Mouse (Mus musculus): ENCODE data around the gene Cct8. TPM values are rescaled to one million over a fixed set of nuclear protein-coding genes. Genes with fewer than 3 reads are reported as not detected.

Gene Cct8
- polyA plus RNA-seq, 2 experiments = 108 to 248 TPM

DNA sequence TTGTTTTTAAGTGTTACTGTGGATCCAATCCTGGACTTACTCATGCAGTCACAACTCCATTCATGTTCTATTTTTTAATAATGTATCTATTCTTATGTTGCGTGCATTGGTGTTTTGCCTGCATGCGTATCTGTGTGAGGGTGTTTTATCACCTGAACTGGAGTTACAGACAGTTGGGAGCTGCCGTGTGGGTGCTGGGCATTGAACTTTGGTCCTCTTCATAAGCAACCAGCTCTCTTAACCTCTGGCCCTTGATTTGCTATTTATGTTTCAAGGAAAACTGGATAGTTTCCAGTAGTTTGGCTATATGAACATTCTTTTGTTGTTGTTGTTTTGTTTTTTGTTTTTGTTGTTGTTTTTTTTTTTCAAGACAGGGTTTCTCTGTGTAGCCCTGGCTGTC is 50.1 kb downstream of the Cct8 start:
- H3K4me1 ChIP-seq (replicated peaks; ENCODE audit: control insufficient read depth in 2 of 2, insufficient read depth in 2 of 2, low read length in 1 of 2) = peaks cover 6 to 8% of the 10 kb centered on the region in 2 experiments; a peak in 3 of 4 replicates
- no peaks in the 10 kb centered on the region for H3K9me3 ChIP-seq (ENCODE audit: control insufficient read depth, low read length)

GRCm38 (mm10) chr16:87445110-87445509 is 50.6 kb downstream of the Cct8 start:
- peaks cover 6 to 8% of the 10 kb centered on the region in 2 experiments; a peak in 3 of 4 replicates for H3K4me1 ChIP-seq (replicated peaks; ENCODE audit: control insufficient read depth in 2 of 2, insufficient read depth in 2 of 2, low read length in 1 of 2)

More for the DNA sequence above, 50.1 kb downstream of the Cct8 start:
- no peak overlapping the region for H3K4me2 ChIP-seq (ENCODE audit: low read depth)
- no peak for DNase-seq (ENCODE audit: low read depth in 3 of 3, low spot score in 3 of 3)
- ATAC-seq (ENCODE audit: insufficient read depth) = no peak
- WGBS (ENCODE audit: insufficient replicate concordance) = 79% methylated on average over 3 of the region's 3 CpGs
- no peaks in the 10 kb centered on the region for H3K27me3 ChIP-seq (ENCODE audit: control insufficient read depth, insufficient read depth, low read length)
- no peak overlapping the region for H3K4me3 ChIP-seq (ENCODE audit: insufficient read depth in 1 of 2, low read depth in 2 of 2, low read length in 2 of 2)
- no peaks in the 10 kb centered on the region for H3K36me3 ChIP-seq (replicated peaks; ENCODE audit: control insufficient read depth, insufficient read depth, low read depth)
- H3K9ac ChIP-seq (replicated peaks) = no peak overlapping the region
- TF ChIP-seq EP300 (IDR thresholded peaks at IDR 0.05; ENCODE audit: low read depth) (no peak), CTCF (IDR thresholded peaks at IDR 0.05; ENCODE audit: low read depth) (no peak)
- no peak overlapping the region for H3K27ac ChIP-seq

DNA sequence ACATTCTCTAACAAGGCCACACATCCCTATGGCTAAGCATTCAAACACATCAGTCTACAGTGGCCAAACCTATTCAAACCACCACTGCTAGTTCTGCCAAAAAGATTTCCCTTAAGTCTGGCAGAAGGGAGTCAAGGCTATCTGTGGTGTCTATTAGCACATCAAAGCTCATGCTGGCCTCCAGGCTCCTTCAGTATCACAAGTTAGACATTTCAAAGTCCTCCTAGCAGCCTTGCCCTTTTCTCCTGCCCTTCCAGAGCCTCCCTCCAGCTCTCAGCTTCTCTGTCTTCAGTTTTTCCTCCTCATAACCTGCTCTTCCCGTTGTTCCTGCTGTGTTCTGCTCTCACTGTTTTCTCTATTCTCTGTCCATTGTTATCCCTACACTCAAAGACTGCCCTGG is 51.6 kb downstream of the Cct8 start:
- Histone ChIP-seq H3K4me1 (replicated peaks; ENCODE audit: control insufficient read depth in 2 of 2, insufficient read depth in 2 of 2, low read length in 1 of 2) (peaks cover 11 to 13% of the 10 kb centered on the region in 2 experiments), H3K4me3 (ENCODE audit: insufficient read depth in 1 of 2, low read depth in 2 of 2, low read length in 2 of 2) (no peak overlapping the region), H3K4me2 (ENCODE audit: low read depth) (no peak overlapping the region), H3K9ac (replicated peaks) (no peak overlapping the region), H3K27me3 (ENCODE audit: control insufficient read depth, insufficient read depth, low read length) (no peaks in the 10 kb centered on the region), H3K27ac (no peak overlapping the region), H3K36me3 (replicated peaks; ENCODE audit: control insufficient read depth, insufficient read depth, low read depth) (no peaks in the 10 kb centered on the region), H3K9me3 (ENCODE audit: control insufficient read depth, low read length) (no peaks in the 10 kb centered on the region)
- no peak for ATAC-seq (ENCODE audit: insufficient read depth)
- no peak for TF ChIP-seq CTCF (IDR thresholded peaks at IDR 0.05; ENCODE audit: low read depth)
- TF ChIP-seq EP300 (IDR thresholded peaks at IDR 0.05; ENCODE audit: low read depth) = no peak
- DNase-seq (ENCODE audit: low read depth in 3 of 3, low spot score in 3 of 3) = no peak
- WGBS (ENCODE audit: insufficient replicate concordance) = 31% methylated on average over 1 of the region's 1 CpGs

More at GRCm38 (mm10) chr16:87445110-87445509, 50.6 kb downstream of the Cct8 start:
- Histone ChIP-seq H3K36me3 (replicated peaks; ENCODE audit: control insufficient read depth, insufficient read depth, low read depth) (no peaks in the 10 kb centered on the region), H3K9ac (replicated peaks) (no peak overlapping the region), H3K4me3 (ENCODE audit: insufficient read depth in 1 of 2, low read depth in 2 of 2, low read length in 2 of 2) (no peak overlapping the region), H3K4me2 (ENCODE audit: low read depth) (no peak overlapping the region), H3K27ac (no peak overlapping the region), H3K9me3 (ENCODE audit: control insufficient read depth, low read length) (no peaks in the 10 kb centered on the region), H3K27me3 (ENCODE audit: control insufficient read depth, insufficient read depth, low read length) (no peaks in the 10 kb centered on the region)
- DNase-seq (ENCODE audit: low read depth in 3 of 3, low spot score in 3 of 3) (no peak), ATAC-seq (ENCODE audit: insufficient read depth) (no peak)
- TF ChIP-seq CTCF (IDR thresholded peaks at IDR 0.05; ENCODE audit: low read depth) = no peak

DNA sequence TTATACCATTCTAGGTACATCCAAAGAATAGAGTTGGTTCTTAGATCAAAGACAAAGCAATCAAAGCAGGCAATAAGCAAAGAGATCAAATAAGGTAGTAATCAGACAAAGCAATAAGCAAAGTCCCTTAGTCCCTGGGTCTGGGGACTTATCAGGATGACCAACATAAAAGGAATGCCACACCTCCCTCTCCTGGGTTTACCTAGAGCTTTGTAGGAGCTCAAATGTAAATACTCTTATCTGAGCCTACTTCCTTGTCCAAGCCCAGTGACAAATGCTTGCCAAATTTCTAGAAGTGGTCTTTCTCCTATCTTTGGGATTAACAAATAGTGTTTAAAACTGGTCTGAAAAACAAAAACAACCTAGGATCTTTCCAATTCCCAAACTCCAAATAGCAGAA is 52.4 kb downstream of the Cct8 start:
- ATAC-seq (ENCODE audit: insufficient read depth) (no peak), DNase-seq (ENCODE audit: low read depth in 3 of 3, low spot score in 3 of 3) (no peak)
- Histone ChIP-seq H3K9me3 (ENCODE audit: control insufficient read depth, low read length) (no peaks in the 10 kb centered on the region), H3K4me3 (ENCODE audit: insufficient read depth in 1 of 2, low read depth in 2 of 2, low read length in 2 of 2) (no peak overlapping the region), H3K4me2 (ENCODE audit: low read depth) (no peak overlapping the region), H3K9ac (replicated peaks) (no peak overlapping the region), H3K36me3 (replicated peaks; ENCODE audit: control insufficient read depth, insufficient read depth, low read depth) (no peaks in the 10 kb centered on the region), H3K27me3 (ENCODE audit: control insufficient read depth, insufficient read depth, low read length) (no peaks in the 10 kb centered on the region), H3K4me1 (replicated peaks; ENCODE audit: control insufficient read depth in 2 of 2, insufficient read depth in 2 of 2, low read length in 1 of 2) (peaks cover 11 to 13% of the 10 kb centered on the region in 2 experiments), H3K27ac (no peak overlapping the region)
- TF ChIP-seq EP300 (IDR thresholded peaks at IDR 0.05; ENCODE audit: low read depth) = no peak
- TF ChIP-seq CTCF (IDR thresholded peaks at IDR 0.05; ENCODE audit: low read depth) = no peak

- no peaks in the 10 kb centered on the region for H3K36me3 ChIP-seq (replicated peaks; ENCODE audit: control insufficient read depth, insufficient read depth, low read depth)
- peaks cover 11 to 13% of the 10 kb centered on the region in 2 experiments for H3K4me1 ChIP-seq (replicated peaks; ENCODE audit: control insufficient read depth in 2 of 2, insufficient read depth in 2 of 2, low read length in 1 of 2)
- no peak overlapping the region for H3K4me2 ChIP-seq (ENCODE audit: low read depth)
- no peak for DNase-seq (ENCODE audit: low read depth in 3 of 3, low spot score in 3 of 3)
- 51% methylated on average over 5 of the region's 5 CpGs for WGBS (ENCODE audit: insufficient replicate concordance)
- ATAC-seq (ENCODE audit: insufficient read depth) = no peak
- H3K9ac ChIP-seq (replicated peaks) = no peak overlapping the region
- H3K27ac ChIP-seq = no peak overlapping the region
- H3K9me3 ChIP-seq (ENCODE audit: control insufficient read depth, low read length) = no peaks in the 10 kb centered on the region
- no peaks in the 10 kb centered on the region for H3K27me3 ChIP-seq (ENCODE audit: control insufficient read depth, insufficient read depth, low read length)
- H3K4me3 ChIP-seq (ENCODE audit: insufficient read depth in 1 of 2, low read depth in 2 of 2, low read length in 2 of 2) = no peak overlapping the region
- TF ChIP-seq EP300 (IDR thresholded peaks at IDR 0.05; ENCODE audit: low read depth) (no peak), CTCF (IDR thresholded peaks at IDR 0.05; ENCODE audit: low read depth) (no peak)
Measured at GRCm38 (mm10) chr16:87442291-87442690, 53.4 kb downstream of the Cct8 start.

All from liver, embryonic 14.5 days (tissue).